ENCODE assay signal across 25 mouse cellular contexts in genomic region chr11:84033671-84034070, GRCm38 (mm10). TPM values are rescaled to one million over a fixed set of nuclear protein-coding genes. Genes with fewer than 3 reads are reported as not detected.
DNase-seq lines count a peak whose midpoint lies in the region; TF ChIP-seq lines count a peak whose summit lies in the region.
"Had no signal": no experiment of that assay in that cellular context is flagged by ENCODE, and none has a peak within 500 bp of the region (broad histone marks: within the 10 kb centered on the region; RNA-seq: fewer than 3 reads in every experiment).

No protein-coding gene starts in this region.

- peaks cover 21% of the 10 kb centered on the region for H3K36me3 ChIP-seq in small intestine, adult 2 months (ENCODE audit: control insufficient read depth, insufficient read depth, low read length)

- whole genome bisulfite sequencing in small intestine, adult 2 months, result 28% methylated on average over 5 of the region's 5 CpGs

- DNase-seq in adrenal gland, adult 2 months, result peak; percentile 61
- no peak for DNase-seq in adrenal gland, adult 8-10 months
- peak; percentile 21 for DNase-seq in lung, postnatal 36 days
- no peak for DNase-seq in lung, postnatal 10 days
- no peak for DNase-seq in right cerebral cortex, adult 18-20 months
- DNase-seq: adrenal gland, postnatal 14 days; B cell, adult 2 months; cerebellum, adult 11 months; cerebellum, adult 2 months; cerebellum, adult 9-11 months; cerebellum, postnatal 25 days; embryo, embryonic 11 days; gastrocnemius, postnatal 14 days; heart, adult 11 months had no signal

- H3K4me3 ChIP-seq in small intestine, adult 2 months (ENCODE audit: low read depth, low read length), result no peak overlapping the region
- H3K4me3 ChIP-seq: embryonic facial prominence, embryonic 10.5 days; embryonic facial prominence, embryonic 13.5 days; erythroblast, embryonic 14.5 days; forebrain, embryonic 12.5 days; forebrain, embryonic 15.5 days; hindbrain, embryonic 12.5 days; hindbrain, embryonic 15.5 days had no signal

- no peak for TF ChIP-seq CTCF in small intestine, adult 2 months (IDR thresholded peaks at IDR 0.05; ENCODE audit: extremely low read depth, insufficient read length, insufficient replicate concordance, low read depth, low read length)

- H3K27me3 ChIP-seq in small intestine, adult 2 months (ENCODE audit: control insufficient read depth, insufficient read depth, low read length), result no peaks in the 10 kb centered on the region
- H3K27me3 ChIP-seq: CH12.LX; embryonic facial prominence, embryonic 13.5 days; forebrain, embryonic 12.5 days; forebrain, embryonic 15.5 days; hindbrain, embryonic 12.5 days; hindbrain, embryonic 15.5 days; Patski had no signal

- peaks cover 5% of the 10 kb centered on the region; the same call in 1 of the 2 replicates for H3K4me1 ChIP-seq in small intestine, adult 2 months (ENCODE audit: control insufficient read depth, insufficient read depth, insufficient read length, low read length)
- H3K4me1 ChIP-seq: forebrain, embryonic 12.5 days; hindbrain, embryonic 12.5 days; hindbrain, embryonic 15.5 days had no signal

- H3K27ac ChIP-seq in small intestine, adult 2 months (ENCODE audit: insufficient read depth, low read depth, low read length), result peak overlapping the region; percentile 24; the same call in 1 of the 2 replicates
- H3K27ac ChIP-seq: embryonic facial prominence, embryonic 10.5 days; embryonic facial prominence, embryonic 13.5 days; forebrain, embryonic 12.5 days; forebrain, embryonic 15.5 days; hindbrain, embryonic 12.5 days; hindbrain, embryonic 15.5 days had no signal

- TF ChIP-seq POLR2A in small intestine, adult 2 months (IDR thresholded peaks at IDR 0.05; ENCODE audit: low read depth, low read length), result no peak

RNA-seq across cellular contexts. Expression of gene Dusp14, which starts 35.4 kb away (rescaled TPM):
- 10 to 100 TPM in 1 of 2 experiments, 1 to 10 TPM in 1; 8.0 to 17.8 TPM for total RNA-seq in adrenal gland, adult 2 months (2021)
- 13.4 and 16.7 TPM in 2 replicates for polyA plus RNA-seq in adrenal gland, adult 2 months (2012; rRNA removed)
- total RNA-seq in adrenal gland, adult 8-10 months (2022), result 10 to 100 TPM in 2 of 4 experiments, 1 to 10 TPM in 2; 5.7 to 16.5 (median 9.4) TPM
- polyA plus RNA-seq in small intestine, adult 2 months (2012; rRNA removed), result 3.3 and 10.3 TPM in 2 replicates
- total RNA-seq: G1E had no signal
- polyA plus RNA-seq: erythroblast, embryonic 14.5 days; G1E had no signal

Comparison
In these comparisons a context has a peak if more than half of its experiments do, and no peak if none do; other contexts are left out.
1. DNase-seq: peak in adrenal gland, adult 2 months (single experiment) and lung, postnatal 36 days (single experiment); none in adrenal gland, adult 8-10 months (single experiment), lung, postnatal 10 days (single experiment) and right cerebral cortex, adult 18-20 months (single experiment).